Mouse (Mus musculus) G1E (cell line): ENCODE measurements at regions not wholly inside any gene's neighbourhood (a gene's known extent, or its start where the extent isn't known, plus 50 kb on each side); places are given as distances from the start of the nearest gene placed in this dataset.

ENCODE experiments used
- ATAC-seq: 2 replicates; pipeline ENCODE4 v1.8.0; 2016; ENCODE audit warnings: mild to moderate bottlenecking; ENCODE audit not compliant: insufficient number of reproducible peaks, poor library complexity, low FRiP score, severe bottlenecking; ENCODE audit errors: extremely low read depth
- DNase-seq: peaks from one replicate; pipeline ENCODE4 v3.0.0; 2012; ENCODE audit warnings: low spot score
- H3K27me3 ChIP-seq: 2 replicates; pipeline ENCODE4 v1.6.1; 2012; ENCODE audit warnings: mild to moderate bottlenecking, low read length, inconsistent platforms; ENCODE audit not compliant: insufficient read depth
- H3K36me3 ChIP-seq: replicated peaks from 2 replicates; pipeline ENCODE3; 2012; ENCODE audit warnings: mild to moderate bottlenecking, inconsistent platforms
- H3K4me1 ChIP-seq: 2 replicates; pipeline ENCODE4 v1.6.1; 2012; ENCODE audit warnings: low read depth, low read length, inconsistent platforms, mixed read lengths; ENCODE audit not compliant: insufficient read depth
- H3K4me3 ChIP-seq: 2 replicates; pipeline ENCODE4 v1.5.1; 2012; ENCODE audit warnings: low read depth, mild to moderate bottlenecking, inconsistent platforms, low read length, moderate library complexity, mixed read lengths
- H3K9me3 ChIP-seq: replicated peaks from 2 replicates; pipeline ENCODE4 v1.6.1; 2012; ENCODE audit warnings: inconsistent platforms
- CTCF ChIP-seq: IDR thresholded peaks from 2 replicates; pipeline ENCODE4 v1.5.1; 2012; ENCODE audit warnings: low read depth, low read length, inconsistent platforms, mixed read lengths
- GATA1 ChIP-seq: IDR thresholded peaks from 2 replicates; pipeline ENCODE4 v1.6.1; 2012; ENCODE audit warnings: borderline replicate concordance, low read length, inconsistent platforms, mixed read lengths
- GATA2 ChIP-seq: IDR thresholded peaks from 2 replicates; pipeline ENCODE4 v1.6.1; 2012; ENCODE audit warnings: low read depth, low read length, inconsistent platforms, borderline replicate concordance
- POLR2AphosphoS5 ChIP-seq: IDR thresholded peaks from 2 replicates; pipeline ENCODE4 v1.6.1; 2012; ENCODE audit warnings: low read depth, low read length, inconsistent platforms; ENCODE audit not compliant: insufficient replicate concordance
- TAL1 ChIP-seq: conservative IDR thresholded peaks from 2 replicates; pipeline ENCODE4 v1.6.1; 2012; ENCODE audit warnings: low read depth, low read length, inconsistent platforms, mixed read lengths

GRCm38 (mm10) chr13:107890866-107891821, 153.1 kb upstream of the Smim15 start:
- H3K27me3 ChIP-seq, result no peaks in the 10 kb centered on the region
- no peaks in the 10 kb centered on the region for H3K36me3 ChIP-seq
- H3K4me1 ChIP-seq, result no peaks in the 10 kb centered on the region
- DNase-seq (no peak), ATAC-seq (no peak)
- no peak overlapping the region for H3K4me3 ChIP-seq
- peaks cover 32% of the 10 kb centered on the region for H3K9me3 ChIP-seq
- no peak for TF ChIP-seq CTCF
- no peak for TF ChIP-seq GATA2
- no peak for TF ChIP-seq TAL1
- no peak for TF ChIP-seq GATA1
- TF ChIP-seq POLR2AphosphoS5, result no peak

GRCm38 (mm10) chr13:107889985-107890865, 154.0 kb upstream of the Smim15 start:
- H3K4me3 ChIP-seq, result peak overlapping the region; percentile 20; the same call in 1 of the 2 replicates
- ATAC-seq, result no peak
- H3K4me1 ChIP-seq, result no peaks in the 10 kb centered on the region
- TF ChIP-seq POLR2AphosphoS5 (no peak), GATA2 (no peak), TAL1 (no peak), GATA1 (no peak), CTCF (no peak)
- no peaks in the 10 kb centered on the region for H3K36me3 ChIP-seq
- no peak for DNase-seq
- H3K9me3 ChIP-seq, result peaks cover 32% of the 10 kb centered on the region
- H3K27me3 ChIP-seq, result no peaks in the 10 kb centered on the region

- Histone ChIP-seq H3K36me3 (no peaks in the 10 kb centered on the region), H3K4me1 (no peaks in the 10 kb centered on the region), H3K4me3 (no peak overlapping the region), H3K9me3 (peaks cover 32% of the 10 kb centered on the region), H3K27me3 (no peaks in the 10 kb centered on the region)
- no peak for DNase-seq
- TF ChIP-seq POLR2AphosphoS5 (no peak), GATA2 (no peak), GATA1 (no peak), TAL1 (no peak), CTCF (no peak)
- no peak for ATAC-seq
These were observed 154.7 kb upstream of the Smim15 start for GRCm38 (mm10) chr13:107889588-107889984.

GRCm38 (mm10) chr13:107888571-107889451, 155.4 kb upstream of the Smim15 start:
- peaks cover 32% of the 10 kb centered on the region for H3K9me3 ChIP-seq
- DNase-seq (no peak), ATAC-seq (no peak)
- no peaks in the 10 kb centered on the region for H3K27me3 ChIP-seq
- TF ChIP-seq GATA1, result no peak
- no peak for TF ChIP-seq POLR2AphosphoS5
- TF ChIP-seq TAL1, result no peak
- no peak for TF ChIP-seq CTCF
- TF ChIP-seq GATA2, result no peak
- peak overlapping the region; percentile 35; the same call in 1 of the 2 replicates for H3K4me3 ChIP-seq
- no peaks in the 10 kb centered on the region for H3K4me1 ChIP-seq
- no peaks in the 10 kb centered on the region for H3K36me3 ChIP-seq

- no peak for DNase-seq
- H3K27me3 ChIP-seq, result no peaks in the 10 kb centered on the region
- H3K4me1 ChIP-seq, result no peaks in the 10 kb centered on the region
These were observed 156.1 kb upstream of the Smim15 start for GRCm38 (mm10) chr13:107888231-107888555.

More at GRCm38 (mm10) chr13:107888231-107888555, 156.1 kb upstream of the Smim15 start:
- no peak overlapping the region; the same call in 1 of the 2 replicates for H3K4me3 ChIP-seq
- TF ChIP-seq CTCF (no peak), GATA2 (no peak), TAL1 (no peak), POLR2AphosphoS5 (no peak), GATA1 (no peak)
- ATAC-seq, result no peak
- peaks cover 32% of the 10 kb centered on the region for H3K9me3 ChIP-seq
- H3K36me3 ChIP-seq, result no peaks in the 10 kb centered on the region
